Mouse (Mus musculus): ENCODE measurements at regions not wholly inside any gene's neighbourhood (a gene's known extent, or its start where the extent isn't known, plus 50 kb on each side); places are given as distances from the start of the nearest gene placed in this dataset.

DNA sequence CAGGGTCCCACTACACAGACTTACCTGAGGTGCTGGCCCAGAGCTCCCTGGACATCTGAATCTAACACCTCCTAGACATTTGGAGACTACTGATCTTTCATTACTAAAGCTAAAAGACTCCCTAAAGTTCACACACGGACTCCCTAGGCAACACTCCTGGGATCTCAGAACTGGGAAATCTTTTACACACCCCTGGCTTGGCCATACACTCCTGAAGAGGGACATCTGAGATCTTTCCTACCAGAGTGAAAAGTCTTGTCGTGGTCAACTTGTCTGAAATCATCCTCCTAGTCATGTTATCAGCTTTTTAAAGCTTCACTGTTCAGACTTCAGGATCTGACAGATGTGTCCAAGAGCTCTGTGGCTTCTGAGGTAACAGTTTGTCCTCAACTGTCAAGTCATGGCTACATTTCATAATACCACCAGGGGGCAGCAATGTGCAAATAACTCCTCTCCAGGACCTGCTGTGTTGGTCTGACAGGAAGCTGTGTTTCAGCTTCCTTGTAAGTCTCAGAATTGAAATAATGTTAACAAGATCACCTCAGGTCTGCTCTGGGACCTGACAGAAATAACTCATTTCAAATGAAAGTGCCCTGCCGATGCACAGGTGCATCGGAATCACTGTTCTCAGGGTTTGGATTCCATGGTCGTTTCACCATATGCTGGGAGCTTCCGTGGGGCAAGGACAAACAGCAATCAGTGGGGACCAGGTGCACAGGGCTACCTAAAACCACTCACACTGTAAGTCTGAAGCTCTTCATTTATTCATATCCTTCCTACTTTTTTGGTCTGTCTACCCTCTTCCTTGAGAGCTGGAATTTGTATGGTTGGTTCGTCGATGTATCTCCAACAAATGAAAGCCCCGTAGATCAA is 92.3 kb upstream of the C1qtnf7 start:
- DNase-seq (ENCODE audit: low spot score in 2 of 2): peak; percentile 36 to 84

DNA sequence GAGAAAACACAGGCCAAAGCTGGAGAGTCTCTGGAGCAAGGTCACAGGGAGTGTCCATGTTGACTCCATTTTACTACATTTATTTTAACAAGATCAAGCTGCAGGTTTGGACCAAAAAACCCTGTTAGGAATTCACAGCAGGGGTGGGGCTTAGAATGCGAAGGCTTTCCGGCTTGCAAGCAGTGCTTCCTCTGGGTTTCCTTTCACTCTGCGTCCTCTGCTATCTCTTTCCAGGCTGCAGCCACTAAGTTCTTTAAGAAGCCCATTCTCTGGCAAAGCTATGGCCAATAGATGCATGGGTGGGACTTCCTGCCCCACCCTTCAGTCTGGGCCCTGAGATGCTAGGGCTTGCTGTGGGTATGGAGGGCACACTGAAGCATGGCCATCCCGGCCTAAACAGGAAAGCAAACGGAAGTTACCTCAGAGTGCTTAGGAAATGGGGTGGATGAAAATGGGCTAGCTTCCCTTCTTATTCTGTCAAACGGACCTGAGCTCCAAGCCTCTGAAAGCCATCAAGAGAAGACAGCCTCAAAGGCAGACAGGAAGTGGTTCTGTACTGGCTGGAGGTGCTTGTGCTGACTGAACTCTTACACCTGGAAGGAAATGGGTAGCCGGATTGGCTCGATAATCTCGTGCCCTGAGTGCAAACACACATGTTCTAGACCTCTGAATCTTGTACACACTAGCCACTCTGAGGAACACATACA is 90.6 kb upstream of the C1qtnf7 start:
- DNase-seq (ENCODE audit: low spot score in 2 of 2): no peak

DNA sequence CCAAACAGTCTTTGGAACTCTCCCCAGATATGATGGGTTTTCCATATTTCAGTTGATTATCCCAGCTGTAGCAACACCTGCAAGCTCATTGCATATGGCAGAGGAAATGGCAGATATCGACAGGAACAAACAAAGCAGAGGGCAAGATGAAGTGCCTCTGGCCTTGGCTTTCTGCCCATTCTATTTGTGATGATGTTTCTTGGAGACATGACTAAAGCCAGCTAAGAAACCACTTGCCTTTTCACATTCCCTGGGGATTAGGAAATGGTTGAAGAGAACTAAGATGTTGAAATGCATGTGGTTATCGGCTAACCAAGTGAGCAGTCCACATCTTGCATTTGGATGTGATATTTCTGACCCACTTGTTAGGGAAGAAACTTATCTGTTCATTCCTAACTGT is 82.0 kb upstream of the C1qtnf7 start:
- no peak for DNase-seq (ENCODE audit: low spot score in 2 of 2)

DNA sequence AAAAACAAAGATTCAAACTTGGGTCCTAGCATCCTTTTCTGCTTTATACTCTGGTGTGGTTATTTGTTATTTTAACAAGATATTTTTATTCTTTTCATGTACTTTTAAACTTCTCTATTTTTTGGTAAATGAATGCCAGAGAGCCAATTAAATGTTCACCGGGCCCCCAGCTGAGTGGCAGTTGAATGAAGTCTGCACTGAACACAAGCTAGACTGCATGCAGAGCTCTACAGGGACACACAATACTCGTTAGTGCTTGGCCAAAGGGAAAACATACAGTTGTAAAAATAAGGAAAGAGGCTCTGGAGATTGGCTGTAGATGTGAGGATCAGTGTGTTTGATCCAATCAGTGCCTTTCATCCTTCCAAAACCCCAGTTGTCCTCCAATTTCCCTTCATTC is 76.1 kb upstream of the C1qtnf7 start:
- DNase-seq (ENCODE audit: low spot score in 2 of 2): no peak

DNA sequence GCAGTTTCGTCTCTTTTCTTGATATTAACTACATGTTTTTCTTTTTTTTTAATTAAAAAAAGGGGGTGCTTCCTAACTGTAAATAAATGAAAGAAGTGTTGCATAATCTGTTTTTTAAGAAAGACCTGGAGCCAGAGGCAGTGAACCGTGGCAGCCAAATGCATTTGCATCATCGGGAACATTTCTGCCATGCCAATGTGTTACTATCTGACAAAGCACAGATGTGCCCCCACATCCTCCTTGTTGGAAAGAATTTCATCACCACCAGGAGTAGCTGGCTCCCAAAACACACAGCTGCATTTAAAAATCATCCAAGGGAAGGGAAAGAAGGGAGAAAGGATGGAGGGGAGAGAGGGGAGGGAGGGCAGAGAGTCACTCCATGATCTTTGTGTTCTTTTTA is 74.0 kb upstream of the C1qtnf7 start:
- no peak for DNase-seq (ENCODE audit: low spot score in 2 of 2)

DNA sequence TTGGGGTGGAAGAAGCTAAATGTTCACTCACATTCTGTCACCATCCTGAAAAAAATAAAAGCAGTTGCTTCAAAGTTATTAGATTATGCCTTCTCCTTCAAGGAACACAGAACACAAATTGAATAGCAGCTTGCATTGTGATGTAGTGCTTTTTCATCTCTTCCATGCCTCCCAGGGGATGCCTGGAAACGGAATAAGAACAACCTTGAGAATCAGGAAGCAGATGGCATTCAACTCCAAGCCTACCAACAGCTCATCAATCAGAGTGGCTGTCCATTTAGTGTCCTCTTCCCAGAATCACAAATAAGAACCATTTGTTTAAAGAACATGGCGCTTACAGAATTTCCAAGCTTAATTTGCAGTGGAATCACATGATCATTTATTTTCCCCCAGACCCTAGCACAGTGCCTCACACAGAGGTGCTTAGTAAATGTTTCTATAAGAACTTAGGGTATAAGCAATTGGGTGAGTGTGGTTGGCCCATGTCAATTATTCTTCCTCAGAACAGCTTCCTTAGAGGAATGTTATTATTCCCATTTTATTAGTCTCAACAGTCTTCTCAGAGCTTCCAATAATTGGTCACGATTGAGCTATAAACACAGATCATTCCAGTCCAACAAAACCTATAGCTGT is 70.6 kb upstream of the C1qtnf7 start:
- DNase-seq (ENCODE audit: low spot score in 2 of 2): no peak

DNA sequence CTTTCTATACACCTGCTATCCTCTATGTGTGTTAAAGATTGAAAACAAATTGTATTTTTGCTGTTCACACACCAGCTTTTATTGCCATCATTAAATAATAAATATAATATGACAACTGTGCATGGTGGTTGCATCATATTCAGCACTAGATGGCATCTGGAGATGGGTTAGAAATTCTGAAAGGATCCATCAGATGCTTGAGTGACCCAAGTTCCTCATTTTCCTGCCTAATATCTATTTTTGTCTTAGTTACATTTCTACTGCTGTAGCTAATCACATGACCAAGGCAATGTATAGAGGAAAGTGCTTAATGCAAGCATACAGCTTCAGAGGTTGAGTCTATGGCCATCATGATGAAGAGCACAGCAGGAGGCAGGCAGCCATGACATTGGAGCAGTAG is 69.7 kb upstream of the C1qtnf7 start:
- DNase-seq (ENCODE audit: low spot score in 2 of 2): no peak

DNA sequence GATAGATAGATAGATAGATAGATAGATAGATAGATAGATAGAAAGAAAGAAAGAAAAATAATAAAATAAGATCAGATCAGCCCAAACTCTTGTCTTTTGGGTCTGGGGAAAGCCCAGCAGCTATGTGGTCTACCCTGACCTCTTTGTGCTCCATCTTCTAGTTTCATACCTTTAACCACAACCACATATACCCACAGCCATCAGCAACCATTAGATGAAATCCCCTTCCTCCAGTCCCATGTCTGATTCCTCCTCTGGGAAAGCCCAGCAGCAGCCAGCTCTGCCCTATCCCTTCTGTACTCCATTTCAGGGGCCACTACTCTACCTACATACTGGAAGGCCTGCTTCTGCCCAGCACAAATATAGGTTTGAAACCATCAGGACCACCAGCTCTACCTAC is 69.0 kb upstream of the C1qtnf7 start:
- DNase-seq (ENCODE audit: low spot score in 2 of 2): no peak

DNA sequence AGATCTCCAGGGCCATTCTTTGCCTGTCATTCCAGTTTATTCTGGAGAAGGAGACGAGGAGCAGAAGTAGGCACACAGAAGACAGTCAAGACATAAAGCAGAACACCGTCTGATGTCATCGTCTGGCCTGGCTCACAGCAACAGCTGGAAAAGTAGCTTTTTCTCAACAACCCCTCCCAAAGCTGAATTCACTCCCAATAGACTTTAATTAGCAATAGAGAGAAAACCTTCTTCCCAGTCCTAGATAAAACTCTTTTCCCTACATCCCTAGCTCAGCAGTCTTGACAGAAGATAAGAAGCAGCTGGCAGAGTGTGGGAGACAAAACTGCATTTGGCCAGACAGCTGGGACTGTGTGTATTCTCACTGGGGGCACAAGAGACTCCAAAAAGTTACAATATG is 59.3 kb upstream of the C1qtnf7 start:
- DNase-seq (ENCODE audit: low spot score in 2 of 2): no peak

DNA sequence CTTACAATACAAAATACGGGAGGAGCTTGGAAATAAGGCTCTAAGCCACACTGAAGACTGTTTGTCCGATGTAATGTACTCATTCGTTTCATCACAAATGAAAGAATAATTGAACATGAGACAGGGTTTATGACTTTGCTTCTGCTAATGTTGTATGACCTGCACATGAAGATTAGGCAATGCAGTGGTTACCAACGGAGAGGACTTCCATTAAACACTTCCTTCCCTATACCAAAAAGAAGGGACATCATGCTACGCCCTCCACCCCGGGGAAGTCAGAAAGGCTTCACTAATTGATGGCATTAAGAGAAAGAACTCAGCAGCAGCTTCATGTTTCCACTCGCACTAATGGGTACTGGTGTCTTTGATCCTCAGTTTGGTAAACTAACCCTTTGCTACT is 57.6 kb upstream of the C1qtnf7 start:
- no peak for DNase-seq (ENCODE audit: low spot score in 2 of 2)

DNA sequence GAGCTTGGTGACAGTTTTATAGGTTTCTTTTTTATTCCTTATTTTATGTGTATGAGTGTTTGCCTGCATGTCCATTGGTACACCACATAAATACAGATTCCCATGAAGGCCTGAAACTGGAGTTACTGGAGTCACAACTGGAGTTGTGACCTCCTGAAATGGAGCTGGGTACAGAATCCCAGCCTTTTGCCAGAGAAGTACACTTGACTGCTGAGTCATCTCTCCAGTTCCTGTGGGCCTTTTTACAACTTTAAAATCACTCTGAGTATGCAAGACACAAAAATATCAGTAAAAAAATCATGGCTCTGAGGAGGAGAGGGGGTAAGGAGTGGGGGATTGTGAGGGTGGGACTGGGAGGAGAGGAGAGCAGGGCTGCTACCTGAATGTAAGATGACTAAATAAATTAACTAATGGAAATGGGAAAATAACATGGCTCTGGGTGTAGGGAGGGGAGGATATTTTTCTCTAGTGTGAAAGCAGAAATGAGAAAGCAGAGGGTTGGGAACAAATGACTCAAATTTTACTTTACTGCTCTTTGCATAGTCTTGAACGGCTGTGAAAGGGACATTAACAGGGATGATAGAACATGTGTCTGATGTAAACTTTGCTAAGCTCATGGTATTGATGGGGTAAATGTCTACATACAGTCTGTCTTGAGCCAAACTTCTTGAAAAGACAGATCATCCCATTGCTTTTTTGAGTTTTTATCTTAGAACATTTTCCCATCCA is 53.2 kb upstream of the C1qtnf7 start:
- DNase-seq (ENCODE audit: low spot score in 2 of 2): no peak
